8 mouse cellular contexts compared by ENCODE assay signal in the genomic region with DNA sequence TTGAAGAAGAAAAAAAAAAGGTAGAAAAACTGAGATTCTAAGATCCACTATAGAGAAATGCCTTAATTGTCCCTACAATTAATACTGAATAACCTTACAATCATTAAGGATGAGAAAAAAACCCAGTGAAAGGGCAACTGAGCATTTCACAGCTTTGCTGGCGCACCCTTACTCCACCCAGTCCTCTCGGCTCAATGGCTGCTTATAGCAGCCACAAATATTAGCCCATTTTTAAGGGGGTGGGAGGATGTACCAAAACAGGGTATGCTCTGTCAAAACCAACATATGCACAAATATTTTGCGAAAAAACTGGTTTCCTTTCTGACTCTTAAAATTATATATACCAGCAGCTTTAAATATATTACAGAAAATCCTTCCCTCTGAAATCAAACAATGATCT. TPM values are rescaled to one million over a fixed set of nuclear protein-coding genes. Genes with fewer than 3 reads are reported as not detected.
DNase-seq lines count a peak whose midpoint lies in the region; ATAC-seq and TF ChIP-seq lines count a peak whose summit lies in the region.

No protein-coding gene starts in this region.

- TF ChIP-seq EP300 in heart, postnatal 0 days (IDR thresholded peaks at IDR 0.05; ENCODE audit: low read depth): no peak

- peak overlapping the region; percentile 96 for H3K9ac ChIP-seq in heart, postnatal 0 days (replicated peaks; ENCODE audit: low read depth, low read length)
- H3K9ac ChIP-seq in hindbrain, postnatal 0 days (replicated peaks; ENCODE audit: low read length): peak overlapping the region; percentile 52; the same call in 1 of the 2 replicates
- peak overlapping the region; percentile 59 for H3K9ac ChIP-seq in midbrain, embryonic 14.5 days (replicated peaks; ENCODE audit: low read length)

- no peaks in the 10 kb centered on the region for H3K36me3 ChIP-seq in heart, postnatal 0 days (replicated peaks; ENCODE audit: control insufficient read depth, insufficient read depth, low read length)
- H3K36me3 ChIP-seq in hindbrain, postnatal 0 days (ENCODE audit: insufficient read depth, low read length): no peaks in the 10 kb centered on the region
- H3K36me3 ChIP-seq in midbrain, embryonic 14.5 days (ENCODE audit: control insufficient read depth, insufficient read depth, low read length): no peaks in the 10 kb centered on the region

- TF ChIP-seq CTCF in heart, postnatal 0 days (IDR thresholded peaks at IDR 0.05; ENCODE audit: low read depth): no peak
- no peak for TF ChIP-seq CTCF in hindbrain, postnatal 0 days (IDR thresholded peaks at IDR 0.05; ENCODE audit: low read depth)

- no peak overlapping the region for H3K27ac ChIP-seq in heart, postnatal 0 days (ENCODE audit: low read depth)
- no peak overlapping the region for H3K27ac ChIP-seq in hindbrain, postnatal 0 days
- no peak overlapping the region for H3K27ac ChIP-seq in midbrain, embryonic 14.5 days (replicated peaks; ENCODE audit: low read depth, low read length)

- 24% methylated on average over 3 of the region's 3 CpGs for WGBS in heart, postnatal 0 days
- WGBS in hindbrain, postnatal 0 days: 28% methylated on average over 3 of the region's 3 CpGs
- 36% methylated on average over 3 of the region's 3 CpGs for WGBS in midbrain, embryonic 14.5 days

- no peaks in the 10 kb centered on the region for H3K27me3 ChIP-seq in heart, postnatal 0 days (ENCODE audit: control insufficient read depth, insufficient read depth, low read length)
- H3K27me3 ChIP-seq in hindbrain, postnatal 0 days (ENCODE audit: insufficient read depth, low read length): no peaks in the 10 kb centered on the region
- no peaks in the 10 kb centered on the region for H3K27me3 ChIP-seq in midbrain, embryonic 14.5 days (ENCODE audit: control insufficient read depth, insufficient read depth, low read length)

- peak overlapping the region; percentile 98 for H3K4me3 ChIP-seq in heart, postnatal 0 days (ENCODE audit: low read depth, low read length)
- peak overlapping the region; percentile 97 for H3K4me3 ChIP-seq in hindbrain, postnatal 0 days (ENCODE audit: low read length)
- H3K4me3 ChIP-seq in midbrain, embryonic 14.5 days (replicated peaks; ENCODE audit: low read depth, low read length): peak overlapping the region; percentile 89

- no peak for DNase-seq in heart, postnatal 0 days (ENCODE audit: low spot score)
- DNase-seq in heart, postnatal 4 days: no peak
- DNase-seq in c-Kit-positive CD71-positive TER-119-positive erythroid progenitor cells, embryonic 14.5 days (ENCODE audit: low spot score): peak; percentile 39
- DNase-seq in hindbrain, postnatal 0 days (ENCODE audit: low spot score): peak; percentile 15
- DNase-seq in midbrain, embryonic 14.5 days: peak; percentile 18
- no peak for DNase-seq in layer of hippocampus, adult 11-12 months (ENCODE audit: low spot score)
- DNase-seq in natural killer cell, adult 2 months (ENCODE audit: low spot score in 2 of 2): no peak
- DNase-seq in Muller cell, postnatal 12 days (ENCODE audit: inconsistent ontology term): no peak

- peaks cover 21% of the 10 kb centered on the region for H3K4me1 ChIP-seq in heart, postnatal 0 days (ENCODE audit: control insufficient read depth, insufficient read depth)
- H3K4me1 ChIP-seq in hindbrain, postnatal 0 days (ENCODE audit: insufficient read depth, low read length): peaks cover 16% of the 10 kb centered on the region
- peaks cover 26% of the 10 kb centered on the region for H3K4me1 ChIP-seq in midbrain, embryonic 14.5 days (ENCODE audit: control insufficient read depth, insufficient read depth, low read length)

- H3K4me2 ChIP-seq in heart, postnatal 0 days (ENCODE audit: low read depth, low read length): peak overlapping the region; percentile 80
- H3K4me2 ChIP-seq in hindbrain, postnatal 0 days (ENCODE audit: low read depth, low read length): peak overlapping the region; percentile 64
- peak overlapping the region; percentile 77 for H3K4me2 ChIP-seq in midbrain, embryonic 14.5 days (ENCODE audit: low read length)

- ATAC-seq in heart, postnatal 0 days (ENCODE audit: insufficient read depth, low read depth): no peak
- no peak for ATAC-seq in hindbrain, postnatal 0 days
- ATAC-seq in midbrain, embryonic 14.5 days (ENCODE audit: low FRiP score, low TSS enrichment): no peak

- no peaks in the 10 kb centered on the region for H3K9me3 ChIP-seq in heart, postnatal 0 days (replicated peaks; ENCODE audit: control insufficient read depth, low read length)
- H3K9me3 ChIP-seq in hindbrain, postnatal 0 days (ENCODE audit: low read length): no peaks in the 10 kb centered on the region
- H3K9me3 ChIP-seq in midbrain, embryonic 14.5 days (ENCODE audit: control insufficient read depth, low read length): no peaks in the 10 kb centered on the region

RNA-seq across cellular contexts. Expression of a gene that starts 2.5 kb away (rescaled TPM):
- 78.4 and 94.3 TPM in 2 replicates for total RNA-seq in heart, postnatal 0 days (2014; rRNA removed; ENCODE audit: low replicate concordance)
- polyA plus RNA-seq in heart, postnatal 0 days (2015; fragmentation: Nextera tagmentation; extraction: Ambion mirVana): 62.9 and 69.4 TPM in 2 replicates
- total RNA-seq in heart, postnatal 4 days (2021): 100 to 1,000 TPM; 265 to 269 TPM
- 181 and 190 TPM in 2 replicates for total RNA-seq in hindbrain, postnatal 0 days (2014; rRNA removed)
- polyA plus RNA-seq in hindbrain, postnatal 0 days (2015; fragmentation: Nextera tagmentation; extraction: Ambion mirVana): 82.6 and 83.5 TPM in 2 replicates
- polyA plus RNA-seq in midbrain, embryonic 14.5 days (2014; fragmentation: Nextera tagmentation; extraction: Ambion mirVana): 105 and 120 TPM in 2 replicates

RNA-seq across cellular contexts. Expression of a gene that starts 48.7 kb away (rescaled TPM):
- total RNA-seq in heart, postnatal 0 days (2014; rRNA removed; ENCODE audit: low replicate concordance): 3.6 and 5.2 TPM in 2 replicates
- polyA plus RNA-seq in heart, postnatal 0 days (2015; fragmentation: Nextera tagmentation; extraction: Ambion mirVana): 12.7 and 16.2 TPM in 2 replicates
- total RNA-seq in heart, postnatal 4 days (2021): 10 to 100 TPM; 15.2 to 16.9 TPM
- 8.3 and 10.6 TPM in 2 replicates for total RNA-seq in hindbrain, postnatal 0 days (2014; rRNA removed)
- 26.6 and 27.1 TPM in 2 replicates for polyA plus RNA-seq in hindbrain, postnatal 0 days (2015; fragmentation: Nextera tagmentation; extraction: Ambion mirVana)
- 34.4 and 41.1 TPM in 2 replicates for polyA plus RNA-seq in midbrain, embryonic 14.5 days (2014; fragmentation: Nextera tagmentation; extraction: Ambion mirVana)

Comparison
In these comparisons a context has a peak if more than half of its experiments do, and no peak if none do; other contexts are left out.
1. DNase-seq: peak in c-Kit-positive CD71-positive TER-119-positive erythroid progenitor cells, embryonic 14.5 days (single experiment), hindbrain, postnatal 0 days (single experiment) and midbrain, embryonic 14.5 days (single experiment); none in heart, postnatal 0 days (single experiment), heart, postnatal 4 days (single experiment), layer of hippocampus, adult 11-12 months (single experiment), natural killer cell, adult 2 months (0 of 2) and Muller cell, postnatal 12 days (single experiment).
2. Peak in every context shown above with its lines, with median percentiles within 50 percentile points of each other: H3K4me2 ChIP-seq, H3K4me3 ChIP-seq and H3K9ac ChIP-seq.